Mouse (Mus musculus) forebrain, embryonic 15.5 days (tissue): Measurements from ENCODE around the gene Sept5. TPM values are rescaled to one million over a fixed set of nuclear protein-coding genes. Genes with fewer than 3 reads are reported as not detected.
A peak's percentile ranks its signal among the peaks of the same experiment; 100 is the strongest.

ENCODE experiments used
- ATAC-seq: fragments of 200-750 bp; cut with Nextera tagmentation; replicated peaks from 2 replicates; pipeline ENCODE4 v1.8.0; 2017; ENCODE audit warnings: mild to moderate bottlenecking, moderate TSS enrichment, moderate library complexity
- H3K27ac ChIP-seq: fragments of 300-500 bp; sonication (generic); replicated peaks from 2 replicates; pipeline ENCODE4 v1.5.1; 2015; ENCODE audit warnings: mild to moderate bottlenecking, inconsistent platforms
- H3K27me3 ChIP-seq: fragments of 300-500 bp; sonication (generic); 2 replicates; pipeline ENCODE4 v1.6.1; 2015; ENCODE audit warnings: inconsistent platforms
- H3K36me3 ChIP-seq: fragments of 300-500 bp; sonication (generic); 2 replicates; pipeline ENCODE4 v1.6.1; 2015; ENCODE audit warnings: mild to moderate bottlenecking, inconsistent platforms
- H3K4me1 ChIP-seq: fragments of 300-500 bp; sonication (generic); 2 replicates; pipeline ENCODE4 v1.6.1; 2015; ENCODE audit warnings: inconsistent platforms
- H3K4me2 ChIP-seq: fragments of 300-500 bp; sonication (generic); replicated peaks from 2 replicates; pipeline ENCODE4 v1.6.1; 2015; ENCODE audit warnings: mild to moderate bottlenecking, inconsistent platforms
- H3K4me3 ChIP-seq: fragments of 300-500 bp; sonication (generic); 2 replicates; pipeline ENCODE4 v1.5.1; 2015; ENCODE audit warnings: mild to moderate bottlenecking, inconsistent platforms
- H3K9ac ChIP-seq: fragments of 300-500 bp; sonication (generic); replicated peaks from 2 replicates; pipeline ENCODE4 v1.6.1; 2015; ENCODE audit warnings: mild to moderate bottlenecking, inconsistent platforms
- H3K9me3 ChIP-seq: fragments of 300-500 bp; sonication (generic); 2 replicates; pipeline ENCODE4 v1.6.1; 2016; ENCODE audit warnings: inconsistent platforms
- WGBS: fragments of 180-500 bp; shearing (Covaris S2); methylation state at CpG from one replicate; pipeline ENCODE4 v1.1.7; 2015; ENCODE audit warnings: mixed read lengths; 5-methylcytosine and 5-hydroxymethylcytosine counted together
- polyA plus RNA-seq: library from polyadenylated mRNA; unstranded; fragments of >200 nt; fragmentation: Nextera tagmentation; extraction: Ambion mirVana; gene quantifications from 2 replicates; pipeline ENCODE4 v1.2.1, GENCODE M21; 2015

Sept5 gene
- polyA plus RNA-seq, 1 experiment from 2014 or later = 203 TPM

DNA sequence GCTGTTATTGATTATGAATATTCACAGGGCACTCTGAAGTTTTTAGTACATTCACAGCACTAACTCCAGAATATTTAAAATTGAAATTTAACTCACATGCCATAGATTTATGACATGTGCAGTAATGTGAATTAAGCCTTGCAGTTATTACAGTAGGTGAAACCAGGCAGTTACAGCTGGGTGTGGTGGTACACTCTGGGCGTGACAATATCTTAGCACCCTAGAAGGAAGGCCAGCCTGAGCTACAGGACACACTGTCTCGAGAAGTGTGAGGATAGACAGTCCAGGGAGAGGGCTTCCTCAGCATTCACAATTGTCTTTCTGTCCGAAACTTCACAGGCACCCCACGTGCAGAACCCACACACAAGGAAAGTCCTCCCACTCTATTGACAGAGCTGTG is 14.7 kb upstream of the Sept5 start:
- H3K27me3 ChIP-seq = no peaks in the 10 kb centered on the region
- H3K36me3 ChIP-seq = no peaks in the 10 kb centered on the region
- no peak overlapping the region for H3K4me3 ChIP-seq
- no peak overlapping the region for H3K9ac ChIP-seq
- 73% methylated on average over 4 of the region's 4 CpGs for WGBS
- no peak overlapping the region for H3K4me2 ChIP-seq
- H3K9me3 ChIP-seq = no peaks in the 10 kb centered on the region
- no peak overlapping the region for H3K27ac ChIP-seq
- H3K4me1 ChIP-seq = no peaks in the 10 kb centered on the region
- no peak for ATAC-seq

- WGBS = 83% methylated on average over 11 of the region's 11 CpGs
- no peaks in the 10 kb centered on the region for H3K27me3 ChIP-seq
- H3K4me2 ChIP-seq = no peak overlapping the region
- H3K27ac ChIP-seq = no peak overlapping the region
- no peaks in the 10 kb centered on the region for H3K36me3 ChIP-seq
- no peak for ATAC-seq
- H3K9me3 ChIP-seq = no peaks in the 10 kb centered on the region
- H3K4me3 ChIP-seq = no peak overlapping the region
- H3K9ac ChIP-seq = no peak overlapping the region
- no peaks in the 10 kb centered on the region for H3K4me1 ChIP-seq
These were observed 13.7 kb upstream of the Sept5 start for GRCm38 (mm10) chr16:18643406-18643998.

DNA sequence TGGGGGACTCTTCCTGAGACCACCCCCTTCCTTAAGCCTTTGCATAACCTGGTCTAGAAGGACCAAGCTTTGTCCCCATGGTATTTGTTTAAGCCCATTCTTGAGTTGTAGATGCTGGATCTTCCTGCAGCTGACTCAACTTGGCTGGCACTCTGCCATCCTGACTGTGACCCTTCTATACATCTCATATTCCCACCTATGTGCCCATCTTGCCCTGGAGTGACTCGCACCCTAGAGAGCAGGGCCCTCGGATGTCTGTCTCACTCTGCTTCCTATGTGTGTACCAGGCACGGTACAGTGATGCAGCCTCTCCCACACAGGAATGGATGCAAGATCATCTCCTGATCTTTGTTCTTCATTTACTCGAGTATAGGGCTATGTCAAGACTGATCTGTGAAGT is 13.1 kb upstream of the Sept5 start:
- no peaks in the 10 kb centered on the region for H3K27me3 ChIP-seq
- no peak for ATAC-seq
- no peaks in the 10 kb centered on the region for H3K36me3 ChIP-seq
- no peaks in the 10 kb centered on the region for H3K9me3 ChIP-seq
- H3K4me1 ChIP-seq = no peaks in the 10 kb centered on the region
- H3K4me2 ChIP-seq = no peak overlapping the region
- no peak overlapping the region for H3K9ac ChIP-seq
- no peak overlapping the region for H3K4me3 ChIP-seq
- no peak overlapping the region for H3K27ac ChIP-seq
- 81% methylated on average over 4 of the region's 4 CpGs for WGBS

DNA sequence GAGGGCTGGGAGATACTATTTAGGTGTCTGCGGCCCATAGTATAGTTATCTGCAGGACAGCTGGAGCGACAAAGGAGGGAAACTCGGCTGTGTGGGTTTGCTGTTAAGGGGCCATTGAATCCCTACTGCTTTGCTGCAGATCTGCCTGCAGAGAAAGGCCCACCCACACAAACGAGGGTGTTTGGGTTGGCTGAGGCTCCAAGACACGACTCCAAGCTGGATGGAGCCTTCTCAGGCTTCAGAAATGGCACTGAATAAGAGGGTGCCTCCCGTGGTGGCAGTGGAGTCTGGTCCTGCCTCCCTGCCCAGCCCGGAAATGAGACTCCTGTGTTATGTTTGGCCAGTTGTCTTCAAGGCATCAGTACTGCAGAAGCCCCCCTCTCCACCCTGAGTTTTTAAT is 12.5 kb upstream of the Sept5 start:
- no peak overlapping the region for H3K9ac ChIP-seq
- no peaks in the 10 kb centered on the region for H3K9me3 ChIP-seq
- no peak overlapping the region for H3K27ac ChIP-seq
- H3K4me2 ChIP-seq = no peak overlapping the region
- WGBS = 55% methylated on average over 7 of the region's 7 CpGs
- H3K27me3 ChIP-seq = no peaks in the 10 kb centered on the region
- H3K36me3 ChIP-seq = no peaks in the 10 kb centered on the region
- H3K4me1 ChIP-seq = no peaks in the 10 kb centered on the region
- H3K4me3 ChIP-seq = no peak overlapping the region
- no peak for ATAC-seq

- H3K4me3 ChIP-seq = no peak overlapping the region
- no peaks in the 10 kb centered on the region for H3K27me3 ChIP-seq
- H3K9ac ChIP-seq = no peak overlapping the region
- ATAC-seq = no peak
- H3K4me1 ChIP-seq = no peaks in the 10 kb centered on the region
- H3K4me2 ChIP-seq = no peak overlapping the region
- WGBS = 80% methylated on average over 1 of the region's 1 CpGs
- H3K27ac ChIP-seq = no peak overlapping the region
- H3K9me3 ChIP-seq = no peaks in the 10 kb centered on the region
- no peaks in the 10 kb centered on the region for H3K36me3 ChIP-seq
These were observed 9.7 kb upstream of the Sept5 start for GRCm38 (mm10) chr16:18639382-18639929.

- 42% methylated on average over 2 of the region's 2 CpGs for WGBS
- no peak for ATAC-seq
- no peak overlapping the region for H3K4me3 ChIP-seq
These were observed 8.6 kb upstream of the Sept5 start for GRCm38 (mm10) chr16:18638396-18638795.

DNA sequence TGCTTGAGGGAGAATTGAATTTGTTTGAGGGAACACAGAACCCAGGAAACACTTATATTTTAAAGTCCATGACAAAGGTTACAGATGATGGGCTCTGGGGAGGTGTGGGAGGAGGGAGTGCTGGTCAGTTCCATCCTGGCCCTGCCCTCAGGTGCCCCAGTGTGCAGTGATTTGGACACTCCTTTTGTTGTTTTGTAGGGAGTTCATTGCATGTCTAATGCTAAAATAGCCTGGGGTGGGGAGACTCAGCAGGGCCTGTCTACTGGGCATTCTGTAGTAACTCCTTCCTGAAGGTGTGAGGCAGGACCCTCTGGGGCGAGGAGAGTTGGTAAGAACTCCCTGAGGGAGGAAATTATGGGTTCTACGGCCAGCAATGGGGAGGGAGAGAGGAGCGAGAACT is 7.0 kb upstream of the Sept5 start:
- H3K4me2 ChIP-seq = no peak overlapping the region
- ATAC-seq = no peak
- no peaks in the 10 kb centered on the region for H3K36me3 ChIP-seq
- H3K27me3 ChIP-seq = no peaks in the 10 kb centered on the region
- 40% methylated on average over 3 of the region's 3 CpGs for WGBS
- H3K9me3 ChIP-seq = no peaks in the 10 kb centered on the region
- no peak overlapping the region for H3K9ac ChIP-seq
- no peaks in the 10 kb centered on the region for H3K4me1 ChIP-seq
- no peak overlapping the region for H3K27ac ChIP-seq
- no peak overlapping the region for H3K4me3 ChIP-seq

More at GRCm38 (mm10) chr16:18638396-18638795, 8.6 kb upstream of the Sept5 start:
- no peaks in the 10 kb centered on the region for H3K4me1 ChIP-seq
- no peak overlapping the region for H3K4me2 ChIP-seq
- H3K36me3 ChIP-seq = no peaks in the 10 kb centered on the region
- H3K27ac ChIP-seq = no peak overlapping the region
- no peaks in the 10 kb centered on the region for H3K9me3 ChIP-seq
- no peaks in the 10 kb centered on the region for H3K27me3 ChIP-seq
- no peak overlapping the region for H3K9ac ChIP-seq

DNA sequence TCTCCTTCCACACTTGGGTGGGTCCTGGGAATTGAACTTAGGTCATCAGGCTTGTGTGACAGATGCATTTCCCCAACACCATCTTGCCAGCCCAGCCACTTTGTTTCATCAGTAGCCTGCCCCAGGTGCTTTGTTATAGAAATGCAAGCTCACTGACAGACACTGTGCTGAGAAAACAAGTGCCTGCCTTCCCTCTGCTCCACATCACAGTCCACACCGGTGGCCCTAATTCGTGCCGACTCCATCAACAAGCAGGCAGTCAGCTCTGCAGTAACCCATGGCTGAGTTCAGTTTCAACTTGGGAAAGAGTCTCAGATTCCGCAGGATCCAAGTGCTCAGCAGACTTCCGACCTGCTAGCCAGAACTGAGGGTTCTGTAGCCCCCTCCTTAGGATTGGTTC is 6.6 kb upstream of the Sept5 start:
- no peaks in the 10 kb centered on the region for H3K36me3 ChIP-seq
- no peaks in the 10 kb centered on the region for H3K4me1 ChIP-seq
- H3K27me3 ChIP-seq = no peaks in the 10 kb centered on the region
- no peak overlapping the region for H3K4me3 ChIP-seq
- no peaks in the 10 kb centered on the region for H3K9me3 ChIP-seq
- no peak overlapping the region for H3K27ac ChIP-seq
- no peak for ATAC-seq
- WGBS = 82% methylated on average over 5 of the region's 5 CpGs
- H3K9ac ChIP-seq = no peak overlapping the region
- H3K4me2 ChIP-seq = no peak overlapping the region

- Histone ChIP-seq H3K9me3 (no peaks in the 10 kb centered on the region), H3K4me1 (peaks cover 12% of the 10 kb centered on the region), H3K36me3 (no peaks in the 10 kb centered on the region), H3K27ac (no peak overlapping the region), H3K27me3 (no peaks in the 10 kb centered on the region), H3K4me2 (no peak overlapping the region), H3K9ac (no peak overlapping the region), H3K4me3 (no peak overlapping the region)
- 3% methylated on average over 1 of the region's 1 CpGs for WGBS
- ATAC-seq = no peak
These were observed 3.6 kb upstream of the Sept5 start for GRCm38 (mm10) chr16:18633333-18633732.

DNA sequence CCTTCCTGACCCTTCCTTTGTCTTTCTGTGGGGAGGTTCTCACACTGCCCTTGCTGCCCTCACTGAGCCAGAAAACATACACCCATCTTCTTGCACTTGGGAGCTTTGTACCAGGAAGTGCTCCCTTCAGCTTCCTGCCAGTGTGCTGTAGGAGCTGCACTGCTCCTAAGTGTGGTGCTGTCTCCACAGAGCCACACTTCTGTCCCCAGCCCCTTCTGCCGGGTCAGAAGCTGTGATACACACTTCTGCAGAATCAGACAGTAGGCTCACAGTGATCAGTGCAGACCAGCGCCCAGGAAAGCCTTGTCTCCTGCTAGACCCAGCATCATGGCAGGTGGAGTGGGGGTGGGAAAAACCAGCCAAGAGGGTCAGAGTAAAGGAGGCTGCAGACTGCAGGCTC is 3.1 kb upstream of the Sept5 start:
- 57% methylated on average over 2 of the region's 2 CpGs for WGBS
- ATAC-seq = no peak
- H3K4me1 ChIP-seq = peaks cover 17% of the 10 kb centered on the region
- no peaks in the 10 kb centered on the region for H3K27me3 ChIP-seq
- no peak overlapping the region for H3K9ac ChIP-seq
- no peaks in the 10 kb centered on the region for H3K36me3 ChIP-seq
- no peak overlapping the region for H3K27ac ChIP-seq
- H3K4me3 ChIP-seq = no peak overlapping the region
- H3K9me3 ChIP-seq = no peaks in the 10 kb centered on the region
- H3K4me2 ChIP-seq = no peak overlapping the region

- H3K4me1 ChIP-seq = peaks cover 25% of the 10 kb centered on the region
- no peak overlapping the region for H3K27ac ChIP-seq
- H3K4me3 ChIP-seq = no peak overlapping the region
- no peaks in the 10 kb centered on the region for H3K9me3 ChIP-seq
- no peak overlapping the region for H3K9ac ChIP-seq
- no peaks in the 10 kb centered on the region for H3K27me3 ChIP-seq
- ATAC-seq = no peak
- 39% methylated on average over 3 of the region's 3 CpGs for WGBS
- H3K4me2 ChIP-seq = no peak overlapping the region
- H3K36me3 ChIP-seq = no peaks in the 10 kb centered on the region
These were observed 2.3 kb upstream of the Sept5 start for GRCm38 (mm10) chr16:18632059-18632458.

DNA sequence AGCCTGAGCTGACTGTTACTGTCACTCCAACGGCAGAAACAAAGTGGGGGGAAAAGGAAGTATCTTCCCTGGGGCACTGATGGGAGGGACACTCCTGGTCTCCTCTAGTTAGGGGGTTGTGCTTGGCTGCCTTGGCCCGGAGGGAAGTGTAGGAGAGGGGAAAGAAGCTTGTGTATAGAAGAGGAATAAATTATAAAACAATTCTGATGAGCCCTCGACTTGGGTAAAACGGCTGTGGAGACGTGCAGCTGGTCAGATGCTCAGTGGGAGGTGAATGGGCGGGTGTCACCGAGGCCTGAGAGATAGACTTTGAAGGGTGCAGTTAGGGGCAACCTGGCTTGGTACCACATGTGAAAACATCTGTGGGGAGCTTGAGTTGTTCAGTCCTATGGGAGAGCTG is 1.4 kb upstream of the Sept5 start:
- Histone ChIP-seq H3K27ac (no peak overlapping the region), H3K4me3 (no peak overlapping the region), H3K27me3 (no peaks in the 10 kb centered on the region; the same call in 1 of the 2 replicates), H3K9ac (no peak overlapping the region), H3K9me3 (no peaks in the 10 kb centered on the region), H3K4me1 (peaks cover 34% of the 10 kb centered on the region), H3K36me3 (no peaks in the 10 kb centered on the region), H3K4me2 (no peak overlapping the region)
- WGBS = 66% methylated on average over 7 of the region's 7 CpGs
- no peak for ATAC-seq

DNA sequence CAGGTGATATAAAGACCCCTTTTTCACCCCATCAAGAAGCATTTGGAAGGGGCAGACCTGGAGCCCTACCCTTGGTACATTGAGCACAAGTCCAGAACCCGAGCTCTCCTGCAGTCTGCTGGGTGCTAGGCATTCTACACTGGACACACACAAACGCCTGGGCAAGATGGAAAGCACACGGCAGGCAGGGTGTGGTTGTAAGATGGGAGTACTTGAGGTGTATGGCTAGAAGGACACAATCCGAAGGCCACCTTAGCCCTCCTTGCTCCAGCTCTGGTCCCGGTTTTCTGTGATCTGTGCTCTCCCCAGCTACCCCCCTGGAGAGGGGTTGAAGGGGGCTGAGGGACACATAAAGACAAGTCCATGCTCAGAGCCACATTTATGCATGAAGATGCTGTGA is 537 bp upstream of the Sept5 start:
- Histone ChIP-seq H3K4me1 (peaks cover 42% of the 10 kb centered on the region), H3K27me3 (peaks cover 8% of the 10 kb centered on the region), H3K9me3 (no peaks in the 10 kb centered on the region), H3K27ac (peak overlapping the region; percentile 79; the same call in 1 of the 2 replicates), H3K4me3 (peak overlapping the region; percentile 87), H3K36me3 (peaks cover under 1% of the 10 kb centered on the region; the same call in 1 of the 2 replicates), H3K9ac (peak overlapping the region; percentile 96), H3K4me2 (peak overlapping the region; percentile 87)
- peak; percentile 6 for ATAC-seq
- 46% methylated on average over 5 of the region's 5 CpGs for WGBS
